Mouse (Mus musculus) olfactory bulb, adult 2 months (tissue): Measurements from ENCODE around the gene Flywch2.

ENCODE experiments used
- CTCF ChIP-seq: fragments of 200-500 bp; IDR thresholded peaks from 2 replicates; pipeline ENCODE4 v1.5.1; 2012; ENCODE audit warnings: low read depth, mild to moderate bottlenecking, low read length, moderate library complexity; ENCODE audit not compliant: insufficient read depth
- POLR2A ChIP-seq: fragments of 200-500 bp; IDR thresholded peaks from 2 replicates; pipeline ENCODE4 v1.6.1; 2012; ENCODE audit warnings: mild to moderate bottlenecking, low read depth, low read length, moderate library complexity; ENCODE audit not compliant: insufficient read depth

GRCm38 (mm10) chr17:23778447-23778846 lies 7.4 kb downstream of the Flywch2 start:
- no peak for TF ChIP-seq CTCF
- no peak for TF ChIP-seq POLR2A
